Mouse (Mus musculus): ENCODE measurements around the gene Polr2e.

DNA sequence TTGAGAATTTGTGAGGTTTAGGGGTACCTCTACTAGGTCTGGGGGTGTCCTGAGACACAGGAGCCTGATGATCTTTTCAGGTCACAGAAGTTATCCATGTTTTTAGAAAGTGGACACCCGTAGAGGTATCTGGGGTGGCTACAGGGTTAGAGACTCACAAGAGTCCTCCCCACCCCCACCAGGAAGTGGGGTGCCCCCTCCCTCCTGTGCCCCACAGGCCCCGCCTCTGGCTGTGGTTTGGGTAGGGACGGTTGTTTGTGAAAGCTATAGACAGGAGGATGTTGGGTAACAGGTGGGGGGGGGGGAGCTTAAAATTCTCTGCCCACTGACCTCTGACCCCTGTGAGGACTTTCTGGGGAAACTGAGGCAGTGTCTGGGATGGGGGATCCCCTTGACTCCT, 22.2 kb downstream of the Polr2e start:
- TF ChIP-seq POLR2A (IDR thresholded peaks at IDR 0.05; ENCODE audit: extremely low read depth, insufficient read depth, low read length) (no peak), CTCF (IDR thresholded peaks at IDR 0.05; ENCODE audit: low read depth, low read length) (no peak)
